ENCODE assay signal across 12 mouse cellular contexts in the genomic region with DNA sequence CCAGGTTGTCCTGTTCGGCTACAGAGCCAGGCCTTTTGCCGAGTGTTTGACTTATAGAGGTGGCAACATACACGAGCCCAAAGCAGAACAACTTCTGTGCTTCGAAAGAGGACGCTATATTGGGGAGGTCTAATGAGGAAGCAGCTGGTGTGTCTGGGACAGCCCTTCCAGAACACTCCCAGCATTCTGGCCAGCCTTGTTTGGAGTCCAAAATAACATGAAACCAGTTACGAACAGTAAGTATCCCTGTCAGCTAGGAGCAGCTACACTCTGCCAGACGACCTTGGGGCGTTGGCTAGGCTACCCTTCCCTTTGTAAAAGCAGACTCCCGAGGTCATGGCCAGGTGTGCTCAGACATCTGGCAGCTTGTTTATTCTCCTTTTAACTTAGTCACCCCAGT. TPM values are rescaled to one million over a fixed set of nuclear protein-coding genes. Genes with fewer than 3 reads are reported as not detected.
DNase-seq lines count a peak whose midpoint lies in the region; ATAC-seq and TF ChIP-seq lines count a peak whose summit lies in the region.
"Had no signal": no experiment of that assay in that cellular context is flagged by ENCODE, and none has a peak within 500 bp of the region (broad histone marks: within the 10 kb centered on the region; RNA-seq: fewer than 3 reads in every experiment).

No protein-coding gene starts in this region.

- H3K27me3 ChIP-seq in kidney, embryonic 15.5 days, result no peaks in the 10 kb centered on the region
- H3K27me3 ChIP-seq in kidney, embryonic 14.5 days (ENCODE audit: control insufficient read depth, insufficient read depth, low read length), result no peaks in the 10 kb centered on the region
- H3K27me3 ChIP-seq in E14TG2a.4 (ENCODE audit: insufficient read depth, low read length), result peaks cover 19% of the 10 kb centered on the region
- no peaks in the 10 kb centered on the region for H3K27me3 ChIP-seq in intestine, embryonic 15.5 days (replicated peaks)
- H3K27me3 ChIP-seq: limb, embryonic 12.5 days had no signal

- no peak overlapping the region for H3K4me2 ChIP-seq in kidney, embryonic 15.5 days
- H3K4me2 ChIP-seq in kidney, embryonic 14.5 days (replicated peaks; ENCODE audit: low read depth, low read length), result no peak overlapping the region
- H3K4me2 ChIP-seq in intestine, embryonic 15.5 days (replicated peaks), result peak overlapping the region; percentile 25

- WGBS in kidney, embryonic 15.5 days, result 62% methylated on average over 9 of the region's 9 CpGs
- WGBS in kidney, embryonic 14.5 days, result 63% methylated on average over 9 of the region's 9 CpGs
- 53% methylated on average over 9 of the region's 9 CpGs for WGBS in intestine, embryonic 15.5 days

- no peaks in the 10 kb centered on the region for H3K9me3 ChIP-seq in kidney, embryonic 15.5 days (replicated peaks)
- no peaks in the 10 kb centered on the region for H3K9me3 ChIP-seq in kidney, embryonic 14.5 days (ENCODE audit: control insufficient read depth, low read length)
- H3K9me3 ChIP-seq in E14TG2a.4 (ENCODE audit: low read length), result peaks cover 17% of the 10 kb centered on the region
- H3K9me3 ChIP-seq in intestine, embryonic 15.5 days, result no peaks in the 10 kb centered on the region
- H3K9me3 ChIP-seq: limb, embryonic 12.5 days had no signal

- peaks cover 70% of the 10 kb centered on the region for H3K4me1 ChIP-seq in kidney, embryonic 15.5 days
- H3K4me1 ChIP-seq in kidney, embryonic 14.5 days (ENCODE audit: control insufficient read depth, insufficient read depth, low read length), result peaks cover 43% of the 10 kb centered on the region
- peaks cover 92% of the 10 kb centered on the region for H3K4me1 ChIP-seq in E14TG2a.4 (replicated peaks; ENCODE audit: low read depth, low read length)
- peaks cover 58% of the 10 kb centered on the region for H3K4me1 ChIP-seq in intestine, embryonic 15.5 days (replicated peaks)

- DNase-seq in adrenal gland, postnatal 25 days, result peak; percentile 40
- no peak for DNase-seq in frontal cortex, postnatal 14 days (ENCODE audit: low spot score in 2 of 2)
- DNase-seq in right cerebral cortex, postnatal 4 days, result no peak
- DNase-seq in retina, postnatal 1 day, result no peak
- DNase-seq: midbrain, embryonic 14.5 days; thymus, adult 2 months had no signal

- TF ChIP-seq CTCF in E14TG2a.4 (conservative IDR thresholded peaks at IDR 0.05; ENCODE audit: low read length), result no peak

- 0 out of 2 replicates have a peak overlapping the region, but pooled peaks have one; percentile 16 for H3K27ac ChIP-seq in kidney, embryonic 15.5 days
- no peak overlapping the region for H3K27ac ChIP-seq in kidney, embryonic 14.5 days (ENCODE audit: low read depth, low read length)
- 0 out of 2 replicates have a peak overlapping the region, but pooled peaks have one; percentile 28 for H3K27ac ChIP-seq in intestine, embryonic 15.5 days

- no peaks in the 10 kb centered on the region for H3K36me3 ChIP-seq in kidney, embryonic 15.5 days
- H3K36me3 ChIP-seq in kidney, embryonic 14.5 days (ENCODE audit: control insufficient read depth, insufficient read depth, low read length), result no peaks in the 10 kb centered on the region
- no peaks in the 10 kb centered on the region for H3K36me3 ChIP-seq in E14TG2a.4 (ENCODE audit: insufficient read depth, low read length)
- no peaks in the 10 kb centered on the region for H3K36me3 ChIP-seq in intestine, embryonic 15.5 days
- H3K36me3 ChIP-seq: limb, embryonic 12.5 days had no signal

- ATAC-seq in kidney, embryonic 15.5 days (replicated peaks; ENCODE audit: low FRiP score), result no peak
- ATAC-seq in kidney, embryonic 14.5 days (ENCODE audit: low FRiP score, low TSS enrichment), result no peak
- no peak for ATAC-seq in intestine, embryonic 15.5 days
- ATAC-seq: forebrain, embryonic 16.5 days had no signal

- no peak overlapping the region for H3K4me3 ChIP-seq in kidney, embryonic 15.5 days (replicated peaks)
- H3K4me3 ChIP-seq in kidney, embryonic 14.5 days (ENCODE audit: low read length), result no peak overlapping the region
- H3K4me3 ChIP-seq in E14TG2a.4 (replicated peaks; ENCODE audit: low read length), result peak overlapping the region; percentile 43
- peak overlapping the region; percentile 6; the same call in 1 of the 2 replicates for H3K4me3 ChIP-seq in intestine, embryonic 15.5 days (replicated peaks)
- H3K4me3 ChIP-seq: limb, embryonic 12.5 days had no signal

- H3K9ac ChIP-seq in kidney, embryonic 15.5 days, result no peak overlapping the region
- no peak overlapping the region for H3K9ac ChIP-seq in kidney, embryonic 14.5 days (ENCODE audit: low read depth, low read length)
- H3K9ac ChIP-seq in intestine, embryonic 15.5 days, result no peak overlapping the region; the same call in 1 of the 2 replicates

RNA-seq across cellular contexts. Expression of a gene that starts 20.4 kb away (rescaled TPM):
- 11.7 and 14.1 TPM in 2 replicates for polyA plus RNA-seq in kidney, embryonic 15.5 days (2015; fragmentation: Nextera tagmentation; extraction: Ambion mirVana)
- polyA plus RNA-seq in kidney, embryonic 14.5 days (2014; fragmentation: Nextera tagmentation; extraction: Ambion mirVana), result 8.9 and 11.2 TPM in 2 replicates
- 38.6 and 62.1 TPM in 2 replicates for total RNA-seq in adrenal gland, postnatal 25 days (2021)
- 13.1 and 14.0 TPM in 2 replicates for polyA plus RNA-seq in intestine, embryonic 15.5 days (2015; fragmentation: Nextera tagmentation; extraction: Ambion mirVana)

RNA-seq across cellular contexts. Expression of a gene that starts 26.7 kb away (rescaled TPM):
- 0.27 and 0.44 TPM in 2 replicates for polyA plus RNA-seq in kidney, embryonic 15.5 days (2015; fragmentation: Nextera tagmentation; extraction: Ambion mirVana)
- 0.24 and 0.38 TPM in 2 replicates for polyA plus RNA-seq in kidney, embryonic 14.5 days (2014; fragmentation: Nextera tagmentation; extraction: Ambion mirVana)
- total RNA-seq in adrenal gland, postnatal 25 days (2021), result not detected in 2 replicates
- polyA plus RNA-seq in intestine, embryonic 15.5 days (2015; fragmentation: Nextera tagmentation; extraction: Ambion mirVana), result 0.28 TPM in 1 of 2 replicates, not detected in the other
- polyA plus RNA-seq: limb, embryonic 12.5 days had no signal

RNA-seq across cellular contexts. Expression of a gene that starts 39.5 kb away (rescaled TPM):
- polyA plus RNA-seq in kidney, embryonic 15.5 days (2015; fragmentation: Nextera tagmentation; extraction: Ambion mirVana), result 5.9 and 7.4 TPM in 2 replicates
- 11.4 and 14.9 TPM in 2 replicates for polyA plus RNA-seq in kidney, embryonic 14.5 days (2014; fragmentation: Nextera tagmentation; extraction: Ambion mirVana)
- total RNA-seq in adrenal gland, postnatal 25 days (2021), result 51.3 and 53.2 TPM in 2 replicates
- polyA plus RNA-seq in intestine, embryonic 15.5 days (2015; fragmentation: Nextera tagmentation; extraction: Ambion mirVana), result 6.8 and 7.9 TPM in 2 replicates

RNA-seq across cellular contexts. Expression of a gene that starts 52.2 kb away (rescaled TPM):
- polyA plus RNA-seq in kidney, embryonic 15.5 days (2015; fragmentation: Nextera tagmentation; extraction: Ambion mirVana), result 3.0 and 4.3 TPM in 2 replicates
- polyA plus RNA-seq in kidney, embryonic 14.5 days (2014; fragmentation: Nextera tagmentation; extraction: Ambion mirVana), result 5.1 and 5.2 TPM in 2 replicates
- total RNA-seq in adrenal gland, postnatal 25 days (2021), result 2.9 TPM in 1 of 2 replicates, not detected in the other
- polyA plus RNA-seq in intestine, embryonic 15.5 days (2015; fragmentation: Nextera tagmentation; extraction: Ambion mirVana), result 2.7 and 2.9 TPM in 2 replicates

Comparison
In these comparisons a context has a peak if more than half of its experiments do, and no peak if none do; other contexts are left out.
1. H3K4me3 ChIP-seq: peak in E14TG2a.4 (single experiment) and intestine, embryonic 15.5 days (single experiment); none in kidney, embryonic 15.5 days (single experiment) and kidney, embryonic 14.5 days (single experiment).